29 mouse cellular contexts compared by ENCODE assay signal in genomic region chr4:93220747-93221146, GRCm38 (mm10).
A peak's percentile ranks its signal among the peaks of the same experiment; 100 is the strongest.
DNase-seq lines count a peak whose midpoint lies in the region; ATAC-seq and TF ChIP-seq lines count a peak whose summit lies in the region.
"Had no signal": no experiment of that assay in that cellular context is flagged by ENCODE, and none has a peak within 500 bp of the region (broad histone marks: within the 10 kb centered on the region; RNA-seq: fewer than 3 reads in every experiment).

No protein-coding gene starts in this region.

- no peak overlapping the region for H3K4me2 ChIP-seq in midbrain, embryonic 12.5 days (replicated peaks)
- H3K4me2 ChIP-seq in embryonic facial prominence, embryonic 14.5 days (ENCODE audit: low read depth, low read length), result no peak overlapping the region
- H3K4me2 ChIP-seq in midbrain, postnatal 0 days (ENCODE audit: low read depth, low read length, poor library complexity, severe bottlenecking), result no peak overlapping the region
- H3K4me2 ChIP-seq: embryonic facial prominence, embryonic 13.5 days; hindbrain, embryonic 15.5 days had no signal

- no peaks in the 10 kb centered on the region for H3K4me1 ChIP-seq in midbrain, embryonic 12.5 days
- H3K4me1 ChIP-seq in midbrain, embryonic 10.5 days, result peaks cover 5% of the 10 kb centered on the region; the same call in 1 of the 2 replicates
- H3K4me1 ChIP-seq in embryonic facial prominence, embryonic 14.5 days (ENCODE audit: control insufficient read depth, insufficient read depth, low read length), result no peaks in the 10 kb centered on the region
- no peaks in the 10 kb centered on the region for H3K4me1 ChIP-seq in midbrain, postnatal 0 days (ENCODE audit: insufficient read depth, low read length)
- H3K4me1 ChIP-seq: embryonic facial prominence, embryonic 13.5 days; hindbrain, embryonic 10.5 days; hindbrain, embryonic 15.5 days had no signal

- TF ChIP-seq CTCF in midbrain, postnatal 0 days (IDR thresholded peaks at IDR 0.05), result no peak

- H3K9ac ChIP-seq in midbrain, embryonic 12.5 days (replicated peaks), result no peak overlapping the region
- no peak overlapping the region for H3K9ac ChIP-seq in embryonic facial prominence, embryonic 14.5 days (ENCODE audit: low read depth, low read length)
- H3K9ac ChIP-seq in midbrain, postnatal 0 days (replicated peaks; ENCODE audit: low read length, poor library complexity, severe bottlenecking), result no peak overlapping the region
- H3K9ac ChIP-seq: embryonic facial prominence, embryonic 13.5 days; hindbrain, embryonic 15.5 days; liver, embryonic 14.5 days had no signal

- no peak overlapping the region for H3K27ac ChIP-seq in midbrain, embryonic 12.5 days (replicated peaks)
- H3K27ac ChIP-seq in midbrain, embryonic 10.5 days (replicated peaks), result no peak overlapping the region
- H3K27ac ChIP-seq in embryonic facial prominence, embryonic 14.5 days (replicated peaks; ENCODE audit: low read depth, low read length), result no peak overlapping the region
- H3K27ac ChIP-seq in midbrain, postnatal 0 days (ENCODE audit: low read depth, low read length), result no peak overlapping the region
- H3K27ac ChIP-seq: embryonic facial prominence, embryonic 13.5 days; hindbrain, embryonic 10.5 days; hindbrain, embryonic 15.5 days; liver, embryonic 14.5 days; stomach, postnatal 0 days had no signal

- H3K36me3 ChIP-seq in midbrain, embryonic 12.5 days, result no peaks in the 10 kb centered on the region
- H3K36me3 ChIP-seq in midbrain, embryonic 10.5 days, result no peaks in the 10 kb centered on the region
- no peaks in the 10 kb centered on the region for H3K36me3 ChIP-seq in embryonic facial prominence, embryonic 14.5 days (ENCODE audit: control insufficient read depth, insufficient read depth, low read length)
- H3K36me3 ChIP-seq in midbrain, postnatal 0 days (ENCODE audit: insufficient read depth, low read length), result no peaks in the 10 kb centered on the region
- H3K36me3 ChIP-seq: embryonic facial prominence, embryonic 13.5 days; hindbrain, embryonic 10.5 days; hindbrain, embryonic 15.5 days had no signal

- no peaks in the 10 kb centered on the region for H3K9me3 ChIP-seq in midbrain, embryonic 12.5 days
- no peaks in the 10 kb centered on the region for H3K9me3 ChIP-seq in midbrain, embryonic 10.5 days (replicated peaks)
- H3K9me3 ChIP-seq in embryonic facial prominence, embryonic 14.5 days (ENCODE audit: control insufficient read depth, low read length), result no peaks in the 10 kb centered on the region
- H3K9me3 ChIP-seq in midbrain, postnatal 0 days (ENCODE audit: low read length), result peaks cover 4% of the 10 kb centered on the region; the same call in 1 of the 2 replicates
- H3K9me3 ChIP-seq: embryonic facial prominence, embryonic 13.5 days; hindbrain, embryonic 10.5 days; hindbrain, embryonic 15.5 days had no signal

- H3K27me3 ChIP-seq in midbrain, embryonic 12.5 days, result no peaks in the 10 kb centered on the region
- no peaks in the 10 kb centered on the region for H3K27me3 ChIP-seq in midbrain, embryonic 10.5 days (ENCODE audit: low read depth, poor library complexity, severe bottlenecking)
- no peaks in the 10 kb centered on the region for H3K27me3 ChIP-seq in embryonic facial prominence, embryonic 14.5 days (replicated peaks; ENCODE audit: control insufficient read depth, insufficient read depth, low read length)
- H3K27me3 ChIP-seq in midbrain, postnatal 0 days (ENCODE audit: insufficient read depth, low read length), result no peaks in the 10 kb centered on the region
- H3K27me3 ChIP-seq: CH12.LX; embryonic facial prominence, embryonic 13.5 days; hindbrain, embryonic 15.5 days had no signal

- ATAC-seq in midbrain, embryonic 12.5 days (ENCODE audit: low FRiP score, low read depth), result 0 out of 2 replicates have a peak, but pooled peaks have one; percentile 44
- peak; percentile 67; the same call in 1 of the 2 replicates for ATAC-seq in embryonic facial prominence, embryonic 14.5 days (ENCODE audit: low read depth)
- ATAC-seq in midbrain, postnatal 0 days (ENCODE audit: low FRiP score), result peak; percentile 56
- ATAC-seq: activated CD4-positive, CD25-positive, alpha-beta regulatory T cell, adult 4 months; inflammation-experienced regulatory T-cells, adult 6 months had no signal

- no peak overlapping the region for H3K4me3 ChIP-seq in midbrain, embryonic 12.5 days
- no peak overlapping the region for H3K4me3 ChIP-seq in midbrain, embryonic 10.5 days
- no peak overlapping the region for H3K4me3 ChIP-seq in embryonic facial prominence, embryonic 14.5 days (ENCODE audit: low read depth, low read length)
- no peak overlapping the region for H3K4me3 ChIP-seq in midbrain, postnatal 0 days (ENCODE audit: low read depth, low read length)
- H3K4me3 ChIP-seq: embryonic facial prominence, embryonic 13.5 days; erythroblast, embryonic 14.5 days; hindbrain, embryonic 10.5 days; hindbrain, embryonic 15.5 days had no signal

- 33% methylated on average over 4 of the region's 4 CpGs for WGBS in midbrain, embryonic 12.5 days
- WGBS in midbrain, embryonic 10.5 days, result 40% methylated on average over 4 of the region's 4 CpGs
- WGBS in embryonic facial prominence, embryonic 14.5 days, result 59% methylated on average over 4 of the region's 4 CpGs
- 35% methylated on average over 4 of the region's 4 CpGs for WGBS in midbrain, postnatal 0 days

- DNase-seq in embryo, embryonic 10 days (ENCODE audit: low spot score), result peak; percentile 12
- no peak for DNase-seq in embryo, embryonic 9.5 days (ENCODE audit: extremely low spot score)
- DNase-seq in midbrain, embryonic 10.5 days (ENCODE audit: low spot score), result no peak
- DNase-seq in embryonic facial prominence, embryonic 14.5 days (ENCODE audit: low spot score), result peak; percentile 33
- DNase-seq in midbrain, postnatal 0 days (ENCODE audit: low spot score), result no peak
- no peak for DNase-seq in right cerebral cortex, postnatal 10 days (ENCODE audit: low spot score in 2 of 2)
- DNase-seq in adrenal gland, postnatal 25 days, result no peak
- DNase-seq: adrenal gland, adult 2 months; cerebellum, adult 11 months; cerebellum, adult 9-11 months; heart, postnatal 14 days; kidney, adult 11 months; kidney, postnatal 14 days; layer of hippocampus, adult 9-11 months; liver; lung, adult 2 months; spleen, adult 18-20 months; thymus, adult 18-20 months; thymus, postnatal 25 days had no signal

Comparison
In these comparisons a context has a peak if more than half of its experiments do, and no peak if none do; other contexts are left out.
1. DNase-seq: peak in embryo, embryonic 10 days (single experiment) and embryonic facial prominence, embryonic 14.5 days (single experiment); none in embryo, embryonic 9.5 days (single experiment), midbrain, embryonic 10.5 days (single experiment), midbrain, postnatal 0 days (single experiment), right cerebral cortex, postnatal 10 days (0 of 2) and adrenal gland, postnatal 25 days (single experiment).
2. Peak in every context shown above with its lines, with median percentiles within 50 percentile points of each other: ATAC-seq.